Mouse (Mus musculus): ENCODE results near the gene Slc31a1.

- TF ChIP-seq CTCF (IDR thresholded peaks at IDR 0.05; ENCODE audit: control insufficient read depth, insufficient read depth, low read length) (no peak), POLR2A (IDR thresholded peaks at IDR 0.05; ENCODE audit: borderline replicate concordance, control insufficient read depth, low read depth, low read length) (no peak)
Observed at GRCm38 (mm10) chr4:62437871-62438270, 77.3 kb downstream of the Slc31a1 start.

Data from bone marrow, adult 2 months (tissue).